Mouse (Mus musculus) central nervous system, embryonic 11.5 days (tissue): ENCODE data around the gene Cga. TPM values are rescaled to one million over a fixed set of nuclear protein-coding genes. Genes with fewer than 3 reads are reported as not detected.

Experiments used
- polyA plus RNA-seq: library from polyadenylated mRNA; depleted of rRNA; stranded (reverse); fragments of >200 nt; gene quantifications from 2 replicates; pipeline ENCODE4 v1.2.3, GENCODE M21; 2012; rRNA removed

Cga gene
- polyA plus RNA-seq: 0.16 and 0.32 TPM in 2 replicates

GRCm38 (mm10) chr4:34893479-34893878 lies at the start of gene Cga:
Cga (plus strand) TSS chr4:34893779.

GRCm38 (mm10) chr4:34882818-34883217 lies 10.8 kb upstream of the Cga start, which contains the start of gene Zfp292:
Zfp292 (minus strand) TSS chr4:34882960.

Other genes starting within 250 kb of the Cga start
- gene Slc35a1, start 206.3 kb upstream of the Cga start, polyA plus RNA-seq: 19.9 and 34.3 TPM in 2 replicates
- 0.84 and 1.2 TPM in 2 replicates for gene Cfap206, start 163.6 kb upstream of the Cga start, polyA plus RNA-seq
- gene Gm136, start 137.5 kb upstream of the Cga start, polyA plus RNA-seq: 0.06 TPM in 1 of 2 replicates, not detected in the other
- 10.0 and 20.5 TPM in 2 replicates for gene Smim8, start 115.4 kb upstream of the Cga start, polyA plus RNA-seq
- 15.5 and 22.9 TPM in 2 replicates for gene Zfp292, start 10.8 kb upstream of the Cga start, polyA plus RNA-seq